Mouse (Mus musculus): ENCODE data around the gene Bcs1l. TPM values are rescaled to one million over a fixed set of nuclear protein-coding genes. Genes with fewer than 3 reads are reported as not detected.
A peak's percentile ranks its signal among the peaks of the same experiment; 100 is the strongest.

Bcs1l gene
- polyA plus RNA-seq (2015; fragmentation: Nextera tagmentation; extraction: Ambion mirVana), result 8.4 and 8.5 TPM in 2 replicates

DNA sequence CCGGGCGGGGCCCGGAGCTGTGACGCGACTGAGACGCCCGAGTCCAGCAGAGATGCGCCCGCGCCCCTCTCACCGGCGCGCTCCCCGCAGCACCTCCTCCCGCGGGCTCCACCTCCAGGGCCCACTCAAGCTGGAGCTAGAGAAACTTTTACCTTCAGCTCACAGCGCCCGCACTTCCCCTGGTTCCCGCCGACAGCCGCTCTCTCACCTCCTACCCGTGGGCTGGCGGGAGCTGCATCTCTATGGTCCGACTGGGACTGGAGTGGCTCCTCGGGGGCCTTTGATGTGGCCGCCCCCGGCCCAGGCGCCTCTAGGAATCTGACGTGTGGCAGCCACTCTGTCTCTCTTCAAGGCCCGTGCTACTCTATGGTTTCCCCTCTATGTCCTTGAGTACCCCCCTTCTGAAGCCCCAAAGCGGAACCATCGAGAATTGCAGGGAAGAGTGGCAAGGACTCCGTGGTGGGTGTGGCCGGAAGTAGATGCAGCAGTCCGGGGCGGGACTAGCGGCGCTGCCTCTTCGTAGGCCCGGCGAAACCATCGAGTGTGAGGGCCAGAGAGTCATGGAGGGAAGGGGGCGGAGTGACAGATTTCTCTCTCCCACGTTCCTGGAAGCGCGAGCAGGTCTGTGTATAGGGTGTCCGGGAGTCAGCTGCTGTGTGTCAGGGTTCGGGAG is at the start of gene Bcs1l, which contains the start of gene Zfp142:
Bcs1l (plus strand) TSS at position 517 of the 673 bp plus-strand sequence.
Zfp142 (minus strand) TSS at position 474 of the 673 bp plus-strand sequence.
- Histone ChIP-seq H3K9ac (ENCODE audit: low read depth, low read length) (peak within 1 kb of the TSS; percentile 81), H3K36me3 (ENCODE audit: control insufficient read depth, insufficient read depth) (no peaks in the 10 kb centered on the region), H3K4me3 (ENCODE audit: low read depth, low read length) (peak within 1 kb of the TSS; percentile 90), H3K27me3 (ENCODE audit: control insufficient read depth, insufficient read depth, low read depth, low read length) (no peaks in the 10 kb centered on the region), H3K27ac (ENCODE audit: low read length) (peak within 1 kb of the TSS; percentile 91), H3K4me2 (ENCODE audit: low read depth, low read length) (peak within 1 kb of the TSS; percentile 83), H3K9me3 (replicated peaks; ENCODE audit: control insufficient read depth, low read length) (no peaks in the 10 kb centered on the region), H3K4me1 (ENCODE audit: control insufficient read depth, low read depth, low read length) (peaks cover 22% of the 10 kb centered on the region)
- ATAC-seq (ENCODE audit: low read depth), result peak; percentile 92
- under 1% methylated on average over 48 of the region's 48 CpGs for WGBS (ENCODE audit: insufficient replicate concordance)

DNA sequence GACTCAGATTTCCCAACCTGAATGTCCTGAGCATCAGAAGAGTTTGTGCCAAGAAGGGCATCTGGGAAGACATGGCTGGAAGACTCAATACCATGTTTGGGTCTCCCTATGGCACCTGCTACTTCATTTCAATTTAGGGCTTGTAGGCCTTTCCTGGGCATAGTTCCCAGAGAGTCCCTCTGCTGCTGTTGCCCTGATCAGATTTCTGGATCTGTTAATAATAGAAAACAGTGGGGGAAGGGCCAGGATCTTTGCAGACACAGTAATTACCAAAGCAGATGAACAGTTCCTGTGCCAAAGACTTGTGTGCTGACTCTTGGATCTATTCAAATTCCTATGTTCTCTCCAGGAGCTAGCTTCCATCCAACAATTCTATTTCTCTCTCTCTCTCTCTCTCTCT is 49.4 kb upstream of the Bcs1l start:
- H3K36me3 ChIP-seq (ENCODE audit: control insufficient read depth, insufficient read depth), result no peaks in the 10 kb centered on the region
- no peak overlapping the region for H3K4me3 ChIP-seq (ENCODE audit: low read depth, low read length)
- H3K4me1 ChIP-seq (ENCODE audit: control insufficient read depth, low read depth, low read length), result no peaks in the 10 kb centered on the region
- peaks cover 5% of the 10 kb centered on the region for H3K27me3 ChIP-seq (ENCODE audit: control insufficient read depth, insufficient read depth, low read depth, low read length)
- no peak overlapping the region for H3K9ac ChIP-seq (ENCODE audit: low read depth, low read length)
- ATAC-seq (ENCODE audit: low read depth), result no peak
- no peaks in the 10 kb centered on the region for H3K9me3 ChIP-seq (replicated peaks; ENCODE audit: control insufficient read depth, low read length)
- no peak overlapping the region for H3K27ac ChIP-seq (ENCODE audit: low read length)
- no peak overlapping the region for H3K4me2 ChIP-seq (ENCODE audit: low read depth, low read length)

DNA sequence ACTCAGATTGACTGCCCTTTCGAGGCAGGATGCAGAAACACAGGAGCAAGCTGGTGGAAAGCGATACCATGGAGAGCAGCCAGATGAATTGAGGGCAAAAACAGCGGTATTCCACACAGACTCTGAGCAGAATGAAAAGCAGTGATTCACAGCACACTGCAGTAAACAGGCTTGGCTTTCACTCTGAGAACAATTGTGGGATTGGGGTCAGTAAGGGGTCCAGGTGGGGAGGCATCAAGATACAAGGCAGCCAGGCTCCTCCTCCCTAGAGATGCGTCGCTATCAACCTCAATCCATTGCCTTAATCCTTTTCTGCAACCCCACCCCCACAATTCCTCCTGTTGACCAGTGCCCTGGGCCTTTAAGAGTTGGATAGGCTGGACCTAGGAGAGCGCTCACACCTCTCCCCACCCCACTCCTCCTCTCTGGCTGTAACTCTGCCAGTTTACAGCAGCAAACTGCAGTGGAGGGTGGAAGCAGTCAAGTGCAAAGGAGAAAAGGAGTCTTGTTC is 45.6 kb upstream of the Bcs1l start, which contains the start of gene Plcd4:
Plcd4 (plus strand) TSS at position 438 of the 511 bp plus-strand sequence.
- ATAC-seq (ENCODE audit: low read depth), result no peak
- Histone ChIP-seq H3K27me3 (ENCODE audit: control insufficient read depth, insufficient read depth, low read depth, low read length) (peaks cover 5% of the 10 kb centered on the region), H3K4me2 (ENCODE audit: low read depth, low read length) (no peak within 1 kb of the TSS), H3K9me3 (replicated peaks; ENCODE audit: control insufficient read depth, low read length) (no peaks in the 10 kb centered on the region), H3K36me3 (ENCODE audit: control insufficient read depth, insufficient read depth) (no peaks in the 10 kb centered on the region), H3K9ac (ENCODE audit: low read depth, low read length) (no peak within 1 kb of the TSS), H3K4me3 (ENCODE audit: low read depth, low read length) (no peak within 1 kb of the TSS), H3K27ac (ENCODE audit: low read length) (no peak within 1 kb of the TSS), H3K4me1 (ENCODE audit: control insufficient read depth, low read depth, low read length) (no peaks in the 10 kb centered on the region)
- WGBS (ENCODE audit: insufficient replicate concordance), result 7% methylated on average over 6 of the region's 6 CpGs

DNA sequence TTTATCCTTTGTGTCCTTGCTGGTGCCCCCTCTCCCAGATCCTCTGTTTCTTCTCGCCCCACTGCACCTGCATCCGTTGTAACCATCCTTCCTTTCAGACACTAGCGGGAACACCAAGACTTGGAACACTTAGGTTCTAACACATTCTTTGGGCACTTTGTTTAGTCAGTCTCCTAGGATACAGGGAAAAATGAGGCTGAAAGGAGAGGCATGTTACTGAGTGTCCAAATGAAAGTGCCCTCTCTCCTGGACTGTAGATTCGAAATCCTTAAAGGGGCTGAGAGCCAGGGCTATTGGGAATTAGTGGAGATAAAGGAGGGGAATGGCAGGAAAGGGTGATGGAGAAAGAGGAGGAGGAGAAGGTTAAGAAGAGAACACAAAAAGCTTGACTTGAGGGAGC is 43.9 kb upstream of the Bcs1l start, which contains the start of gene Usp37:
Usp37 (minus strand) TSS at position 101 of the 400 bp plus-strand sequence.
- ATAC-seq (ENCODE audit: low read depth), result no peak
- Histone ChIP-seq H3K9me3 (replicated peaks; ENCODE audit: control insufficient read depth, low read length) (no peaks in the 10 kb centered on the region), H3K4me2 (ENCODE audit: low read depth, low read length) (no peak within 1 kb of the TSS), H3K4me1 (ENCODE audit: control insufficient read depth, low read depth, low read length) (no peaks in the 10 kb centered on the region), H3K27me3 (ENCODE audit: control insufficient read depth, insufficient read depth, low read depth, low read length) (peaks cover 5% of the 10 kb centered on the region), H3K9ac (ENCODE audit: low read depth, low read length) (no peak within 1 kb of the TSS), H3K36me3 (ENCODE audit: control insufficient read depth, insufficient read depth) (no peaks in the 10 kb centered on the region), H3K4me3 (ENCODE audit: low read depth, low read length) (no peak within 1 kb of the TSS), H3K27ac (ENCODE audit: low read length) (no peak within 1 kb of the TSS)
- 62% methylated on average over 4 of the region's 4 CpGs for WGBS (ENCODE audit: insufficient replicate concordance)

DNA sequence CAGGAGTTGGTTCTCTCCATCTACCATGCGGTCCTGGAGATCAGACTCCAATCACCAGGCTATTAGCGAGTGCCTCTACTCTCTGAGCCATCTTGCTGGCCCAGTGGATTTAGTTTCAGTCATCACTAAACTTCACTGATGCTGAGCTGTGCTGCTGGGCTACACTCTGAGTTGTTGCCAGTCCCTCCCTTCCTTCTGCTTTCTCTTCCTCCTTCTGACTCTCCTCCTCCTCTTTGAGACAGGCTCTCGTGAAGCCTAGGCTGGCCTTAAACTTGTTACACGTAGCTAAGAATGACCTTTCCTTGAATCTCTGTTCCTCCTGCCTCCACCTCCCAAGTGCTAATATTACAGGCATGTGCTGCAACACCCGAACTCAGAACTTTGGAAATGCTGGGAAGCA is 29.0 kb upstream of the Bcs1l start:
- Histone ChIP-seq H3K4me2 (ENCODE audit: low read depth, low read length) (no peak overlapping the region), H3K4me1 (ENCODE audit: control insufficient read depth, low read depth, low read length) (no peaks in the 10 kb centered on the region), H3K36me3 (ENCODE audit: control insufficient read depth, insufficient read depth) (no peaks in the 10 kb centered on the region), H3K9ac (ENCODE audit: low read depth, low read length) (no peak overlapping the region), H3K27me3 (ENCODE audit: control insufficient read depth, insufficient read depth, low read depth, low read length) (no peaks in the 10 kb centered on the region), H3K4me3 (ENCODE audit: low read depth, low read length) (no peak overlapping the region), H3K27ac (ENCODE audit: low read length) (no peak overlapping the region), H3K9me3 (replicated peaks; ENCODE audit: control insufficient read depth, low read length) (no peaks in the 10 kb centered on the region)
- ATAC-seq (ENCODE audit: low read depth), result no peak
- 49% methylated on average over 5 of the region's 5 CpGs for WGBS (ENCODE audit: insufficient replicate concordance)

DNA sequence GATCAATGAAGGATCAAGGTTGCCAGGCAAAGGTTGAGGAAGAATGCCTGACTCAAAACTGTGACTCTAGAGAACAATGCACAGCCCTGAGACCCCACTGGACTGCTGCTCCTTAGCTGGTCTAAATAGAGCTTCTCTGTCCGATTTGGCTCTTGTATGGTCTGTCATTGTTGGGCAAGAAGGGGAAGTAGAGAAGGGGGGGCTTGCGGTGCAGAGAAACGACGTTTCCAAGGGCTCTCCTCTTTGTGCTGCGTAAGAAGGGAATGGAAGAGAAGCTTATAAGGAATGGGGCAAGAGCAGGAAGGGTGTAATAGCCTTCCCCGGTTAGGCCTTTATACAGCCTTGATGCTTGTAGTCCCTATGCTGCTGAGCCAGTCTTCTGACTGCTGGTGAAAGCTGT is 22.3 kb upstream of the Bcs1l start:
- WGBS (ENCODE audit: insufficient replicate concordance), result 61% methylated on average over 6 of the region's 6 CpGs
- ATAC-seq (ENCODE audit: low read depth), result no peak
- Histone ChIP-seq H3K27ac (ENCODE audit: low read length) (no peak overlapping the region), H3K9ac (ENCODE audit: low read depth, low read length) (no peak overlapping the region), H3K9me3 (replicated peaks; ENCODE audit: control insufficient read depth, low read length) (no peaks in the 10 kb centered on the region), H3K36me3 (ENCODE audit: control insufficient read depth, insufficient read depth) (peaks cover 23% of the 10 kb centered on the region), H3K4me1 (ENCODE audit: control insufficient read depth, low read depth, low read length) (no peaks in the 10 kb centered on the region), H3K4me2 (ENCODE audit: low read depth, low read length) (no peak overlapping the region), H3K27me3 (ENCODE audit: control insufficient read depth, insufficient read depth, low read depth, low read length) (no peaks in the 10 kb centered on the region), H3K4me3 (ENCODE audit: low read depth, low read length) (no peak overlapping the region)

DNA sequence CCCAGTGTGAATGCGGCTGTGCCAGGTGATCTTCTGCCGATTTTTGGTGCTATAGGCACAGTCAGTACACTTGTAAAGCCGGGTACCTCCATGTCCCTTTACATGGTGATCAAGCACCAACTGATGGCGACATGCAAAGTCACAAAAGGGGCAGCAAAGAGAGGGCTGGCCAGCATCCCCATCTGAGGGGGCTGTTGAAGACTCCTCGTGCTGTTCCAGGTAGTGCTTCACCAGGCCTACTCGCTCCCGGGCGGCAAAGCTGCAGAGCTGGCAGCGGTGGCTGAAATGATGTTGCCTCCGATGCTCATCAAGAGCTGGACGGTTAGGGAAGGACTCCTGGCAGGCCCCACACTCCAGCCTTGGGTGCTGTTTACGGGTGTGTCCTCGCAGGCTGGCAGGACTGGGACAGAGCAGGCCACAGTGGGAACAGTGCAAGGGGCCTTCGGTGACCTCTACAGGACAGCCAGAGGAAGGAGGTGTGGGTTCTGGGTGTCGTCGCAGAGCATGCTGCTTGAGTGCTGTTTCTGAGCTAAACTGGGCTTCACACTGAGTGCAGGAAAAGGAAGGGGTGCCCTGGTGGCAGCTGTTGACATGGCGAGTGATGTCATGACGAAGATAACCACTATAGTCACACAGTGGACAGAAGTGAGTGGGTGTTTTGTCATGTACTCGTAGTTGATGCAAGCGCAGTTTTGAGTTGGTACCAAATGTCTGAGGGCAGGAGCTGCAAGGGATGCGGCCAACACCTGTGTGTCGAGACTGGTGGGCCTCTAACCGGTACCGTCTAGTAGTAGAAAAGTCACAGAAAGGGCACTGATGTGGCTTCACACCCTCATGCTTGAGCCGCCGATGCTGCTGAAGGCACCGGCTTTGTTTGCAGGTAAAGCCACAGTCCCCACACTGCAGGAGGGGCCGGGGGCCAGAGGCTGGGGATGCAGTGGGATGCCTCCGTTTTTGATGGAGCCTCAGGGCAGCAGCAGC is 18.1 kb upstream of the Bcs1l start:
- H3K36me3 ChIP-seq (ENCODE audit: control insufficient read depth, insufficient read depth), result peaks cover 42% of the 10 kb centered on the region
- no peak for ATAC-seq (ENCODE audit: low read depth)
- H3K9me3 ChIP-seq (replicated peaks; ENCODE audit: control insufficient read depth, low read length), result no peaks in the 10 kb centered on the region
- no peaks in the 10 kb centered on the region for H3K27me3 ChIP-seq (ENCODE audit: control insufficient read depth, insufficient read depth, low read depth, low read length)
- H3K4me1 ChIP-seq (ENCODE audit: control insufficient read depth, low read depth, low read length), result no peaks in the 10 kb centered on the region
- WGBS (ENCODE audit: insufficient replicate concordance), result 83% methylated on average over 29 of the region's 29 CpGs
- no peak overlapping the region for H3K27ac ChIP-seq (ENCODE audit: low read length)
- no peak overlapping the region for H3K4me3 ChIP-seq (ENCODE audit: low read depth, low read length)
- H3K4me2 ChIP-seq (ENCODE audit: low read depth, low read length), result no peak overlapping the region
- no peak overlapping the region for H3K9ac ChIP-seq (ENCODE audit: low read depth, low read length)

DNA sequence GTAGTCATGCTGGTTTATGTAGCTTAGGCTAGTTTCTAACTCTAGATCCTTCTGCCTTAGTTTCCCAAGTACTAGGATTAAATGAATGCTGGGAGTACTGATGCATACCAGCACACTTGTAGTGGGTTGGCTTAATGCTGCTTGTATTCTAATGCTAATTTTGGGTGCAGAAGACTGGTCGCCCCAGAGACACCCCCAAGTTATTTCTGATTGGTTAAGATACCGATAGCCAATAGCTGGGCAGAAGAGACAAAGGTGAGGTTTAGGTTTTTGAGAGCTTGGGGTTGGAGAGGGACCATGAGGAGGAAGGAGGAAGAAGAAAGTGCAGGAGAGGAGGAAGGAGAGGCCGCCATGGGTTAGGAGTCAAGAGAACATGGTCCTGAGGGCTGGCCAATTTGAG is 5.5 kb upstream of the Bcs1l start:
- Histone ChIP-seq H3K27me3 (ENCODE audit: control insufficient read depth, insufficient read depth, low read depth, low read length) (no peaks in the 10 kb centered on the region), H3K4me1 (ENCODE audit: control insufficient read depth, low read depth, low read length) (peaks cover 16% of the 10 kb centered on the region), H3K9ac (ENCODE audit: low read depth, low read length) (no peak overlapping the region), H3K36me3 (ENCODE audit: control insufficient read depth, insufficient read depth) (peaks cover 3% of the 10 kb centered on the region; the same call in 1 of the 2 replicates), H3K4me3 (ENCODE audit: low read depth, low read length) (no peak overlapping the region), H3K4me2 (ENCODE audit: low read depth, low read length) (no peak overlapping the region), H3K27ac (ENCODE audit: low read length) (no peak overlapping the region), H3K9me3 (replicated peaks; ENCODE audit: control insufficient read depth, low read length) (no peaks in the 10 kb centered on the region)
- no peak for ATAC-seq (ENCODE audit: low read depth)
- 76% methylated on average over 3 of the region's 3 CpGs for WGBS (ENCODE audit: insufficient replicate concordance)
